Mouse (Mus musculus): ENCODE data around the gene Ppard. TPM values are rescaled to one million over a fixed set of nuclear protein-coding genes. Genes with fewer than 3 reads are reported as not detected.

Ppard gene
- polyA plus RNA-seq, 1 experiment from 2014 or later: 3.5 TPM

DNA sequence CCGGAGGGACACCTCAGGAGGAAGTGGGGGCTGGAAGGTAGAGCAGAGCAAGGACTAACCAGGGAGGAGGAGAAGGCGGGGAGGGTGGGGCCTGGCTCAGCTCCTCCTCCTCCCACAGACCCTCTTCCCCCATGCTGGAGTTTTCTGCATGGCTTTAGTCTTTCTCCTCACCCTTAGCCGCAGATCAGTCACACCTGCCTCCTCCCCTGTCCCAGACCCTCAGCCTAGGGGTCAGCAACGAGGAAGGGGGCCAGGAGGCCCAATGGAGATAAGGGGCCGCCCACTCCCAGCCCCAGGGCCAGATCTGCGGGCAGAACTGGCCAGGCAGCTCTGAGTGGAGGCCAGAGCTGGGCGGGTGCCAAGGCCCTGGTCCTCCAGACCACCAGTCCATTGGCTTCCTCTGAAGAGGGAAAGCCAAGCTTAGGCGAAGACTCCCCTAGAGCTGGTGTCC, 112.8 kb downstream of the Ppard start:
- H3K4me1 ChIP-seq (replicated peaks; ENCODE audit: control insufficient read depth, insufficient read depth, low read length): peaks cover 5% of the 10 kb centered on the region
- ATAC-seq (ENCODE audit: low FRiP score) (no peak), DNase-seq (ENCODE audit: low spot score) (no peak)
- no peaks in the 10 kb centered on the region for H3K9me3 ChIP-seq (ENCODE audit: control insufficient read depth, low read length)
- no peak overlapping the region for H3K4me3 ChIP-seq (ENCODE audit: low read depth, low read length)
- peak overlapping the region; percentile 25 for H3K9ac ChIP-seq (ENCODE audit: low read depth, low read length)
- WGBS: 14% methylated on average over 8 of the region's 8 CpGs
- H3K4me2 ChIP-seq (replicated peaks; ENCODE audit: low read depth, low read length): no peak overlapping the region
- H3K36me3 ChIP-seq (ENCODE audit: control insufficient read depth, insufficient read depth, low read length): no peaks in the 10 kb centered on the region
- H3K27me3 ChIP-seq (ENCODE audit: control insufficient read depth, insufficient read depth, low read length): no peaks in the 10 kb centered on the region; the same call in none of the 2 replicates
- H3K27ac ChIP-seq (ENCODE audit: low read depth, low read length): no peak overlapping the region

DNA sequence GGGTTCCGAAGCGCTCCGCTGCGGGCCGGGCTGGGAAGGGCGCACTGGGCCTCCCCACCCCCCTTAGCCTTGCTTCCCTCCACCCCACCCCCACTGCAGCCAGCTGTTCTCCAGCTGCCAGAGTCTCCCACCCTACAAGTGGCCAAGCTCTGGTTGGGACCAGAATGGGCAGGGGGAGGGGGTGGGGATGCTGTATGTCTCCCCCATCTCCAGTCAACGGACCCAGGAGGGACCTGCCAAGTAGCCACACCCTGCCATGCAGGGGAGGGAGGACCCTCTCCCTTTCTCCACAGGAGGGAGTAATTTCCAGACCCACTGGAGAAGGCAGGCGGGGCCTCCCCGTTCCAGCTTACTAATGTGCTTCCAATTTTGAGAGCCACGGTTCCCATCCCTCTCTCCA, 113.4 kb downstream of the Ppard start:
- Histone ChIP-seq H3K27ac (ENCODE audit: low read depth, low read length) (no peak overlapping the region), H3K9ac (ENCODE audit: low read depth, low read length) (peak overlapping the region; percentile 25), H3K4me2 (replicated peaks; ENCODE audit: low read depth, low read length) (peak overlapping the region; percentile 3; the same call in 1 of the 2 replicates), H3K27me3 (ENCODE audit: control insufficient read depth, insufficient read depth, low read length) (no peaks in the 10 kb centered on the region; the same call in none of the 2 replicates), H3K36me3 (ENCODE audit: control insufficient read depth, insufficient read depth, low read length) (no peaks in the 10 kb centered on the region), H3K4me1 (replicated peaks; ENCODE audit: control insufficient read depth, insufficient read depth, low read length) (peaks cover 5% of the 10 kb centered on the region), H3K9me3 (ENCODE audit: control insufficient read depth, low read length) (no peaks in the 10 kb centered on the region), H3K4me3 (ENCODE audit: low read depth, low read length) (no peak overlapping the region)
- ATAC-seq (ENCODE audit: low FRiP score): no peak
- 8% methylated on average over 10 of the region's 10 CpGs for WGBS
- DNase-seq (ENCODE audit: low spot score): peak; percentile 41

GRCm38 (mm10) chr17:28347327-28347726, 114.8 kb downstream of the Ppard start:
- Histone ChIP-seq H3K36me3 (ENCODE audit: control insufficient read depth, insufficient read depth, low read length) (no peaks in the 10 kb centered on the region), H3K9ac (ENCODE audit: low read depth, low read length) (no peak overlapping the region), H3K4me3 (ENCODE audit: low read depth, low read length) (no peak overlapping the region), H3K9me3 (ENCODE audit: control insufficient read depth, low read length) (no peaks in the 10 kb centered on the region), H3K27ac (ENCODE audit: low read depth, low read length) (no peak overlapping the region), H3K4me1 (replicated peaks; ENCODE audit: control insufficient read depth, insufficient read depth, low read length) (peaks cover 16% of the 10 kb centered on the region), H3K27me3 (ENCODE audit: control insufficient read depth, insufficient read depth, low read length) (peaks cover 12% of the 10 kb centered on the region), H3K4me2 (replicated peaks; ENCODE audit: low read depth, low read length) (no peak overlapping the region)
- DNase-seq (ENCODE audit: low spot score) (no peak), ATAC-seq (ENCODE audit: low FRiP score) (no peak)
- WGBS: 84% methylated on average over 10 of the region's 10 CpGs

- peaks cover 15% of the 10 kb centered on the region for H3K27me3 ChIP-seq (ENCODE audit: control insufficient read depth, insufficient read depth, low read length)
Observed at GRCm38 (mm10) chr17:28348211-28348610, 115.7 kb downstream of the Ppard start.

DNA sequence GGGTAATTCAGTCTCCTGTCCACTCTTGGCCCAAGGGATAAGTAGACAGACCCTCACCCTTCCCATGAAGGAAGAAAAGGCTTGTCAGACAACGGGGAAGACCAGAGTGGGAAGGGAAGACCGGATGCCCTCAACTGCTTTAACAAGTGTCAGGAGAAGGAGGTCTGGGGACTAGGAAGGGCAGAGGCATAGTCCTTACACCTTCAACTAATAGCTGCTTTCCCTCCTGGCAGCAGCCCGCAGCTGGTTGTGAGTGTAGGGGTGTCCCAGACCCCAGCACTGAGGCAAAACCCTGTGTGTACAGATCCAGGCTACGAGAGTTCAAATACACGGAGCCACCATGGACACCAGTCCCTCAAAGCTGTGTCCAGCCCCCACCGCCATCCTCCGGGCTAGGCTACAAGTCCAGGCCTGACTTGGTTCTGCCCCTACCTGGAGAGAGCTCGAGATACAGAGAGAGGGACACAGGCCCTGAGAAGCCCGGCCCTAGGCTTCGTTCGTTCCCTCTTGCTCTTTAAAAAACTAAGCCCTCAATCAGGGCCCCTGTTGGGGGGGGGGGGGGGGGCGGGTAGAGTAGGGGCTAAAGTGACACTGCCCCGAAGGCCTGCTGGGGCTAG, 116.9 kb downstream of the Ppard start:
- DNase-seq (ENCODE audit: low spot score) (peak; percentile 39), ATAC-seq (ENCODE audit: low FRiP score) (no peak)
- Histone ChIP-seq H3K27me3 (ENCODE audit: control insufficient read depth, insufficient read depth, low read length) (peaks cover 15% of the 10 kb centered on the region), H3K36me3 (ENCODE audit: control insufficient read depth, insufficient read depth, low read length) (no peaks in the 10 kb centered on the region), H3K27ac (ENCODE audit: low read depth, low read length) (peak overlapping the region; percentile 45; the same call in 1 of the 2 replicates), H3K9me3 (ENCODE audit: control insufficient read depth, low read length) (no peaks in the 10 kb centered on the region), H3K9ac (ENCODE audit: low read depth, low read length) (peak overlapping the region; percentile 77; the same call in 1 of the 2 replicates), H3K4me2 (replicated peaks; ENCODE audit: low read depth, low read length) (peak overlapping the region; percentile 95), H3K4me1 (replicated peaks; ENCODE audit: control insufficient read depth, insufficient read depth, low read length) (peaks cover 16% of the 10 kb centered on the region), H3K4me3 (ENCODE audit: low read depth, low read length) (peak overlapping the region; percentile 76)
- 10% methylated on average over 12 of the region's 13 CpGs for WGBS

More at GRCm38 (mm10) chr17:28348211-28348610, 115.7 kb downstream of the Ppard start:
- no peaks in the 10 kb centered on the region for H3K9me3 ChIP-seq (ENCODE audit: control insufficient read depth, low read length)
- no peak overlapping the region for H3K9ac ChIP-seq (ENCODE audit: low read depth, low read length)
- peaks cover 16% of the 10 kb centered on the region for H3K4me1 ChIP-seq (replicated peaks; ENCODE audit: control insufficient read depth, insufficient read depth, low read length)
- H3K4me3 ChIP-seq (ENCODE audit: low read depth, low read length): no peak overlapping the region
- H3K27ac ChIP-seq (ENCODE audit: low read depth, low read length): no peak overlapping the region
- H3K4me2 ChIP-seq (replicated peaks; ENCODE audit: low read depth, low read length): peak overlapping the region; percentile 6; the same call in 1 of the 2 replicates
- ATAC-seq (ENCODE audit: low FRiP score): no peak
- H3K36me3 ChIP-seq (ENCODE audit: control insufficient read depth, insufficient read depth, low read length): no peaks in the 10 kb centered on the region
- no peak for DNase-seq (ENCODE audit: low spot score)
- 49% methylated on average over 6 of the region's 6 CpGs for WGBS

GRCm38 (mm10) chr17:28349901-28350465, 117.5 kb downstream of the Ppard start:
- Histone ChIP-seq H3K36me3 (ENCODE audit: control insufficient read depth, insufficient read depth, low read length) (no peaks in the 10 kb centered on the region), H3K4me2 (replicated peaks; ENCODE audit: low read depth, low read length) (peak overlapping the region; percentile 95), H3K9ac (ENCODE audit: low read depth, low read length) (peak overlapping the region; percentile 77), H3K4me3 (ENCODE audit: low read depth, low read length) (peak overlapping the region; percentile 76), H3K9me3 (ENCODE audit: control insufficient read depth, low read length) (no peaks in the 10 kb centered on the region), H3K27me3 (ENCODE audit: control insufficient read depth, insufficient read depth, low read length) (peaks cover 15% of the 10 kb centered on the region), H3K4me1 (replicated peaks; ENCODE audit: control insufficient read depth, insufficient read depth, low read length) (peaks cover 16% of the 10 kb centered on the region), H3K27ac (ENCODE audit: low read depth, low read length) (peak overlapping the region; percentile 45; the same call in 1 of the 2 replicates)
- DNase-seq (ENCODE audit: low spot score) (peak; percentile 64), ATAC-seq (ENCODE audit: low FRiP score) (peak; percentile 51)
- under 1% methylated on average over 37 of the region's 54 CpGs for WGBS

- WGBS: under 1% methylated on average over 64 of the region's 73 CpGs
- Histone ChIP-seq H3K4me1 (replicated peaks; ENCODE audit: control insufficient read depth, insufficient read depth, low read length) (peaks cover 14% of the 10 kb centered on the region), H3K9ac (ENCODE audit: low read depth, low read length) (peak within 1 kb of the TSS; percentile 77), H3K9me3 (ENCODE audit: control insufficient read depth, low read length) (no peaks in the 10 kb centered on the region), H3K27me3 (ENCODE audit: control insufficient read depth, insufficient read depth, low read length) (peaks cover 15% of the 10 kb centered on the region), H3K4me3 (ENCODE audit: low read depth, low read length) (peak within 1 kb of the TSS; percentile 76), H3K4me2 (replicated peaks; ENCODE audit: low read depth, low read length) (peak within 1 kb of the TSS; percentile 95), H3K36me3 (ENCODE audit: control insufficient read depth, insufficient read depth, low read length) (no peaks in the 10 kb centered on the region), H3K27ac (ENCODE audit: low read depth, low read length) (peak within 1 kb of the TSS; percentile 51)
- DNase-seq (ENCODE audit: low spot score) (peak; percentile 84), ATAC-seq (ENCODE audit: low FRiP score) (peak; percentile 83)
Observed at GRCm38 (mm10) chr17:28350466-28351352, 118.2 kb downstream of the Ppard start, which contains the start of gene Tead3. Gene Tead3 (minus strand): TSS chr17:28350817.
